In the genomic region with DNA sequence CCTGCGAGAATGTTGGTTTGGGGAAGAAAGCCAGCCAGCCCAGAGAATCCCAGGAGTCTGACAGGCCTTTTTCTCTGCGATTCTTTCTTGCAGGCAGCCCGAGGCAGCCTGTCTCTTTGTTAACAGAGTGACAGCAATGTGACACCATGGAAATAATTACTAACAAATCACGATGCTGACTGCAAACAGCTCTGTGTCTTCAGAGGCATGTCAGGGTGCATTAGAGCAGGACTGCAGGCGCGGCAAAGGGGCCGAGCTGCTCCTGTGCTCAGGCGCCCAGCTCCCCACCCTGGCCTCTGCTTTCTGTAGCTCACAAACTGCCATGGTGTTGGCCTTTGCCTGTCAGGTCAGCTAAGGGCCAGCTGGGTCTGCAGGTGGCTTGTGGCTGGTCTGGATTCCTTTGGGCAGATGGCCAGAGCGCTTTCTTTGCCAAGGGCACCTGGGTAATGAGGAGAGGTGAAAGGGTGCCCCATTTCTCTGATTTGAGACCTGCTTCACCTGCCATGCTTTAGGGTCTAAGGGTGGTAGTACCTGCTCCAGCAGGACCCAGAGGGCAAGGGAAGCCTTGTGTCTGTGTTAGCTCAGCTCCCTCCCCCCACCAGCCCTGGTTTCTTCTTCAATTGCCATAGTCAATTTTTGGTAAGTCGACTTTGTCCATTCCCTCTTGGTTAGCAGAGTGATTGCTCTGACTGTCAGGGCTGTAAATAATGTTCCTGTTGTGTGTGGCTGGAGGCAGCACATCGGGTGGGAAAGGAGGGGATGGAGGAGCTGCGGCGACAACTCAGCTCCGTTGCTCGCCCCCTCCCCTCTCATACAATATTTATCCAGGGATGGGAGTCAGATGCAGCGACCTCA, we compare ENCODE assay signal across 11 mouse cellular contexts. TPM values are rescaled to one million over a fixed set of nuclear protein-coding genes. Genes with fewer than 3 reads are reported as not detected.
DNase-seq lines count a peak whose midpoint lies in the region; ATAC-seq and TF ChIP-seq lines count a peak whose summit lies in the region.
"Had no signal": no experiment of that assay in that cellular context is flagged by ENCODE, and none has a peak within 500 bp of the region (broad histone marks: within the 10 kb centered on the region; RNA-seq: fewer than 3 reads in every experiment).

No protein-coding gene starts in this region.

- no peak for TF ChIP-seq CTCF in brain, embryonic 14.5 days (IDR thresholded peaks at IDR 0.05; ENCODE audit: borderline replicate concordance, extremely low read depth, insufficient read depth, insufficient read length)

- WGBS in forebrain, embryonic 13.5 days, result 35% methylated on average over 16 of the region's 16 CpGs
- 42% methylated on average over 16 of the region's 16 CpGs for WGBS in limb, embryonic 15.5 days

- peak overlapping the region; percentile 38 for H3K9ac ChIP-seq in forebrain, embryonic 13.5 days
- no peak overlapping the region for H3K9ac ChIP-seq in limb, embryonic 15.5 days
- H3K9ac ChIP-seq: liver, embryonic 13.5 days had no signal

- no peak for TF ChIP-seq POLR2A in brain, embryonic 14.5 days (IDR thresholded peaks at IDR 0.05; ENCODE audit: borderline replicate concordance, extremely low read depth, insufficient read depth, insufficient read length, poor library complexity, severe bottlenecking)

- no peak overlapping the region for H3K4me2 ChIP-seq in forebrain, embryonic 13.5 days
- no peak overlapping the region for H3K4me2 ChIP-seq in limb, embryonic 15.5 days
- H3K4me2 ChIP-seq: liver, embryonic 13.5 days had no signal

- no peaks in the 10 kb centered on the region for H3K27me3 ChIP-seq in forebrain, embryonic 13.5 days
- H3K27me3 ChIP-seq in limb, embryonic 15.5 days, result no peaks in the 10 kb centered on the region
- H3K27me3 ChIP-seq: liver, embryonic 13.5 days; Patski had no signal

- peak; percentile 41 for DNase-seq in cerebellum, adult 11 months
- DNase-seq in brain, embryonic 14.5 days (ENCODE audit: low read depth), result peak; percentile 79
- DNase-seq in testis, postnatal 14 days (ENCODE audit: low spot score), result no peak
- no peak for DNase-seq in thymus, postnatal 14 days
- DNase-seq: liver, embryonic 13.5 days had no signal

- H3K9me3 ChIP-seq in forebrain, embryonic 13.5 days (replicated peaks), result no peaks in the 10 kb centered on the region
- no peaks in the 10 kb centered on the region for H3K9me3 ChIP-seq in limb, embryonic 15.5 days
- H3K9me3 ChIP-seq: liver, embryonic 13.5 days had no signal

- no peak for ATAC-seq in cerebellum, adult (ENCODE audit: insufficient number of reproducible peaks, low FRiP score, low TSS enrichment)
- 0 out of 2 replicates have a peak, but pooled peaks have one; percentile 20 for ATAC-seq in forebrain, embryonic 13.5 days
- no peak for ATAC-seq in limb, embryonic 15.5 days (ENCODE audit: insufficient number of reproducible peaks, low FRiP score, low TSS enrichment, low read depth)
- no peak for ATAC-seq in CD4-positive, CD25-positive, alpha-beta regulatory T cell, adult 4 months
- ATAC-seq: Patski had no signal

- peaks cover 21% of the 10 kb centered on the region for H3K36me3 ChIP-seq in forebrain, embryonic 13.5 days (ENCODE audit: poor library complexity, severe bottlenecking)
- peaks cover 32% of the 10 kb centered on the region for H3K36me3 ChIP-seq in limb, embryonic 15.5 days

- peak overlapping the region; percentile 74 for H3K27ac ChIP-seq in forebrain, embryonic 13.5 days
- H3K27ac ChIP-seq in limb, embryonic 15.5 days, result peak overlapping the region; percentile 8; the same call in 1 of the 2 replicates
- H3K27ac ChIP-seq: liver, embryonic 13.5 days; stomach, postnatal 0 days had no signal

- H3K4me1 ChIP-seq in forebrain, embryonic 13.5 days, result peaks cover 45% of the 10 kb centered on the region
- H3K4me1 ChIP-seq in limb, embryonic 15.5 days, result peaks cover 55% of the 10 kb centered on the region

- no peak overlapping the region for H3K4me3 ChIP-seq in forebrain, embryonic 13.5 days
- H3K4me3 ChIP-seq in limb, embryonic 15.5 days, result no peak overlapping the region
- H3K4me3 ChIP-seq: liver, embryonic 13.5 days had no signal

RNA-seq across cellular contexts. Expression of gene Eri3, which starts 55.2 kb away (rescaled TPM):
- polyA plus RNA-seq in brain, embryonic 14.5 days (2012; rRNA removed), result 187 and 218 TPM in 2 replicates
- 186 and 188 TPM in 2 replicates for polyA plus RNA-seq in forebrain, embryonic 13.5 days (2015; fragmentation: Nextera tagmentation; extraction: Ambion mirVana)
- 144 and 158 TPM in 2 replicates for polyA plus RNA-seq in limb, embryonic 15.5 days (2015; fragmentation: Nextera tagmentation; extraction: Ambion mirVana)
- 10 to 100 TPM; 50.0 to 61.7 TPM for polyA plus RNA-seq in CD4-positive, CD25-positive, alpha-beta regulatory T cell, adult 4 months (2017; shearing (Covaris generic))

Comparison
In these comparisons a context has a peak if more than half of its experiments do, and no peak if none do; other contexts are left out.
1. DNase-seq: peak in cerebellum, adult 11 months (single experiment) and brain, embryonic 14.5 days (single experiment); none in testis, postnatal 14 days (single experiment) and thymus, postnatal 14 days (single experiment).